Mouse (Mus musculus) gastrocnemius, adult 8-10 months (tissue): ENCODE measurements around the gene Cadm1. TPM values are rescaled to one million over a fixed set of nuclear protein-coding genes. Genes with fewer than 3 reads are reported as not detected.

Experiments used
- DNase-seq, 2 experiments: peaks; one replicate each; pipeline ENCODE4 v3.0.0; 2022; ENCODE audit warnings: low spot score in 2 of 2
- total RNA-seq, 4 experiments: library from RNA; stranded (reverse); gene quantifications; 2 replicates each; pipeline ENCODE4 v1.2.4; 2022

Cadm1 gene
- total RNA-seq, 4 experiments from 2014 or later, result 3.8 to 8.5 (median 6.1) TPM

DNA sequence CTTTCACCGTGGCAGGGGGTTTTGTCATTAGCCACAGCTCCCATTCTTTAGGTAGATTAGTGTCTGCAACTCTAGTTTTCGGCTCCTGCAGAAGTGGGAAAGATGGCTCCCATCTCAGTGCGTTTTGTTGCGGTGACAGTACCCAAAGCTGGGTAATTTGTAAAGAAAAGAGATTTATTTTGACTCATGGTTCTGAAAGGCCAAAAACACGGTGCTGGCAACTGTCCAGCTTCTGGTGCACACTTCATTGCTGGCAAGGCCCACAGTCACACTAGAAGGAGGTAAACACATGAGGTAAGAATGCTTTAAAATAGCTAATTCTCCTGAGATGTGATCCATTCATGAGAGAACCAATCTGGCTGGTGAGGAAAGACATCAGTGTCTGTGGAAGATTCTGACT is 18.9 kb downstream of the Cadm1 start:
- no peak for DNase-seq

GRCm38 (mm10) chr9:47552960-47553575 is 23.1 kb downstream of the Cadm1 start:
- no peak for DNase-seq

DNA sequence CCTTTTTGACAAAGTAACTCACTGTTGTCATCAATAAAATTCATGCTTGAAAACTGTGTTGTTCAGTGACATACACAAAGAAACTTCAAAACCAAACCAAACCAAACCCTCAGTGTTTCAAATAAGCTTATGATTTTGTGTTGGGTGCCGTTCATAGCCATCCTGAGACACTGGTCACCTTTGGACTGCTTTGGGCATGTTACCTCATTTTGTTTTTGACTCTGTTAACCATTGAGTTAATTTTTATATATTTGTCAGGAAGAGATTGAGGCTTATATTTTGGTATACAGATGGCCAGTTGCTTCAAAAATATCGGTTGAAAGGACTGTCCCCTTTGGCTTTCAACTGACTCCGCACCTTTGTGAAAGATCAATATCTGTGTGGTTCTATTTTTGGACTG is 30.8 kb downstream of the Cadm1 start:
- DNase-seq, result no peak

DNA sequence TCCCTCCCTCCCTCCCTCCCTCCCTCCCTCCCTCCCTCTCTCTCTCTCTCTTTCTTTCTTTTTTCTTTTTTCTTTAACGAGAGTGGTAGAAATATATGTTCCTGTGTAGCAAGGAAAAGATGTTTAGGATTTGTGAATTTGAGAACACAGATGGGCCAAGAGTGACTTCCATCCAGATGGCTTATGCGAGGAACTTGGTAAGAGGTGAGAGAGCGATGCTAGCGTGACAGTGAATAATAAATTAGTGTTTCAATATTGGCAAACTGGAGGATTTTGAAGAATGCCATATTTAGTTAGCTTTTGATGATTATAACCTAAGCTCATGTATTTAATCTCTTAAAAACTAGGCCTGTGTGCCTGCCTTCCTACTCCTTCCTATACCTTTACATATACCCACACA is 31.6 kb downstream of the Cadm1 start:
- DNase-seq, result no peak

GRCm38 (mm10) chr9:47565088-47565487 is 35.1 kb downstream of the Cadm1 start:
- no peak for DNase-seq

GRCm38 (mm10) chr9:47567873-47568272 is 37.9 kb downstream of the Cadm1 start:
- DNase-seq, result no peak

DNA sequence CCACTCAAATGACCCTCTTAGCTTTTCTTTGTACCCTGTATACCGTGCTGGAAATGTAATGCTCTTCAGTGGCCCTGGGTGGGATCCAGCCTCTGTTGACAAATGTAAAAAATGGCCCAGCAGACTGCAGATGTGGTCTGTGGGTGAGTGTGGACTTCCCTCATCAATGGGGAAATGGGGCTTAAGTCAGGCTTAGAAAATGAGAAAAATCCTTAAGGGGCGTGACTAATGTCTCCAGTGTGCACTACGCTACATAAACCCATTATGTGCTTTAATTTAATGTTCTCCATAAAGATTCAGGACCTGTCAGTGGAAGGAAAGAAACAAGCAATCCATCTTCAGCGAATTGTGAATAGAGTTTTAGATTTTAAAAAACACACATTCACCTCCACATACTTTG is 40.2 kb downstream of the Cadm1 start:
- DNase-seq, result no peak

DNA sequence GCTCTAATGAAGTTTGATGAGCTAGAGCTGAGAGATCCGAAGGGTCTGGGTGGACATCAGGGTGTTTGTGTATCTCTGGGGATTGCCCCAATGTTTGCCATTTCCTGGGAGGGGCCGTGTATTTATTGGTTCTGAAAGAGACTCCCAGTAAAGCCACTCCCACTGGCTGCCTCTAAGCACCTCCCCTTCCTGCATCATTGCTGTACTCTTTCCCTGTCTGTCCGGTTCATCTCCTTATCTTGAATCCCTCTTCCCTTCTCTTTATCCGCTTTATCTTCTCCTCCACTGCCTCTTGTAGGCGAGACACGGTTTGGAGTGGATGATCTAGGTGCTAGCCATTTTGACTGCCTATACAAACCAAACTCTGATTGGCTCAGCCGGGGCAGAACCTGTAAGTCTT is 41.5 kb downstream of the Cadm1 start:
- no peak for DNase-seq

GRCm38 (mm10) chr9:47572132-47572531 is 42.2 kb downstream of the Cadm1 start:
- DNase-seq, result no peak

- no peak for DNase-seq
These were observed 43.5 kb downstream of the Cadm1 start for GRCm38 (mm10) chr9:47573456-47573855.

GRCm38 (mm10) chr9:47574710-47575414 is 44.9 kb downstream of the Cadm1 start:
- DNase-seq, result no peak

DNA sequence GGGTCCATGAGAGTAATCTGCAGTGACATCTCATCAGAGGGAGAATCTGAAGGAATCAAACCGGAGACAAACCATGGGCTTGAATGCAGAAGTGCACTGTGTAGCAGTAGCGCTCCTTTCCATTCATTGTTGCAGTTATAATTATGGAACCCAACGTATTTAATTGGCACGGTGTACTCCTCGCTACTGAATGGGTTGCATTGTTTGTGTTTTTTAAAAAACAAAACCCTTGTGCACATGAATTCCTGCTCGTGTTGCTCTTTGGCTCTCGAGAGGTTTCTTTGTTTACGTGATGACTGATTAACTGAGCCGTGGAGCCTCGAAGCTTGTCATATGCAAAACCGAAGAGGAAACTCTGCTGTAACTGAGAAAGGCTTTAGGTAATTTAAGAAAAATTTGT is 45.8 kb downstream of the Cadm1 start:
- no peak for DNase-seq

DNA sequence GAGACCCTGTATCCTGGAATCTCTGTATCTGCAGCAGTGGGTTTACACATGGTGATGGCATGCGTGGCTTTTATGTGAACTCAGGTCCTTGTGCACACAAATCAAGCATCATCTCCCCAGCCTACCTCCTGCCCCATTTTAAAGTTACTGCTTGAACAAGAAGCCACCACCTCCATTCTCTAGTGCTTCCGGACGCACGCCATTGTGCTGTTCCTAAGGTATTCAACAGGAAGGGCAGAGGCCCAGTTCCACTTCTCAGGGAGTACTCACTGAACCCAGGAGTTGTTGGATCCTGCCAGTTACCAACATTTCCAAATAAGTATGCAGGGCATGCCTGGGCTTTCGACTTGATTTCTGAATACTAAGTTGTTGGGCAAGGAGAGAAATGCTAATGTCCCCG is 49.5 kb downstream of the Cadm1 start:
- DNase-seq, result no peak

DNA sequence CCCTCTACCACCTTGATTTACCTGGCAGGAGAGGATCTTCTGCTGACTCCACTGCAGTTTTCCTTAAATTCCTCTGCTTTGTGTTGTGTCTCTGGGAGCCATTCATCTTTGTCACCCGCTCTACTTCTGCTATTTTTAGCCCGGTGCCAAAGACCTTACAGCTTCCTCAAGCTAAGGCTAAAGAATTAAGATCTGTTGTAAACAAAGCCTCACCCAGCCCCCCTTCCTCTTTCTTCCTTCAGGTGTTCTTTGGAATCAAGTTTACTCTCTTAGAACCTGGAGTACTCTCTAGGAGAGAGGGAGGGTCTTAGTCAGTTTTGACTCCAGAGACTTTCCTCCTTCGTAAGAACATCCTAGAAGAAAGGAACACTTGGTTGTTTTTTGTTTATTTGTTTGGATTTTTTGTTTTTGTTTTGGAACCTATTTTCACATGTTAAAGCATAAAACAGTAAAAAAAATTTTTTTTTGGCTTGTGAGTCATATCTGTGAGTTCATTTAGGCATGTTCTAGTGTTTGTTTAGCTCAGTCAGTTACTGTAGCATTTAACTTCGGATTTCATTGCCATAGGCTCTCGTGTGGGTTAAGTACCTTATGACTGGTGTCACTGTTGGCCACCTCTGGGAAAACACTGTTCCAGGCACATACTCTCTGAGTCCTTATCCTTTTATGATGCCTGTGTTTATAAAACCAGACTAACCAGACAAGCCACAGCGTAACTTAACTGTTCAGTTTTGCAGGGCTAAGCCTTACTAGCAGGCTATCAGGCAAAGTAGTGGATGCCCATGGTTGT is 51.8 kb downstream of the Cadm1 start:
- no peak for DNase-seq

GRCm38 (mm10) chr9:47583241-47583640 is 53.3 kb downstream of the Cadm1 start:
- DNase-seq, result no peak

DNA sequence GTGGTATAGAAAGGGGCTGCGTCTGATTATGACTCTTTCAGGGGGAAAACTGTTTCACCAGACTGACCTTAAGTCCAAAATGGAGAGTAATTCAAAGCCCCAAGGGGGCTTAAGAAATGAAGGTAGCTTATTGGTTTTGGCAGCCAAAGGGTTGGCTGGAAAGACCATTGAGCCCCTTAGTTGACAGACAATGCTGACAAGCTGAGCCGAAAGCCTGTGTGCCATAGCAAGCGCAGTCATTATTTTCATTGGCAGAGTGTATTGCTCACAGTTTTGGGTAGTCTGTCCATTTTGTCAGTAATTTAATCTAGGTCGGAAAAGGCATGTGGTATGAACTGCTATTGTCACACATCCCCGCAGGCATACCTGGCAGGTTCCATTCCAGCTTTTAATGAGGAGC is 56.2 kb downstream of the Cadm1 start:
- DNase-seq, result no peak

- DNase-seq, result no peak
These were observed 56.9 kb downstream of the Cadm1 start for GRCm38 (mm10) chr9:47586839-47587238.

GRCm38 (mm10) chr9:47587577-47588194 is 57.7 kb downstream of the Cadm1 start:
- DNase-seq, result no peak

- DNase-seq, result no peak
These were observed 59.9 kb downstream of the Cadm1 start for GRCm38 (mm10) chr9:47589832-47590231.

DNA sequence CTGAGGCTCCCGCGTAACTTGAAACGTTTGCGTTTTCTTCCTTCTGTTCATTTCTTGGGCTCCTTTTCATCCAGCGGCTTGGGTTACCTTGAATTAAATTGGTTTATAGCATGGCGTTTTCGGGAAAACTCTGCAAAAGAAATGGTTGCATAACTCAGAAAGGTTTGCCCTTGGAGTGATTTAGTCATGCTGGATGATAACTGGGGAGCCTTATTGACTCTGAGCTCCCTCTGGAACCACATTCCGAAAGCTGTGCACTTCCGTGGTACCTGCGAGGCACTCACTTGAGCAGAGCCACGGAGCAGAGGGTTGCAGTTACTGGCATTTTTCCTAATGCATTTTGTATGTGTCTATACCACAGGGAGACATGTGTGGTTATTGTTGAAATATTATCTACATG is 71.6 kb downstream of the Cadm1 start:
- no peak for DNase-seq

- DNase-seq, result no peak
These were observed 74.0 kb downstream of the Cadm1 start for GRCm38 (mm10) chr9:47603971-47604370.

- no peak for DNase-seq
These were observed 75.7 kb downstream of the Cadm1 start for GRCm38 (mm10) chr9:47605628-47606027.
